Comparison of ENCODE assay signal across 8 mouse cellular contexts in the genomic region with DNA sequence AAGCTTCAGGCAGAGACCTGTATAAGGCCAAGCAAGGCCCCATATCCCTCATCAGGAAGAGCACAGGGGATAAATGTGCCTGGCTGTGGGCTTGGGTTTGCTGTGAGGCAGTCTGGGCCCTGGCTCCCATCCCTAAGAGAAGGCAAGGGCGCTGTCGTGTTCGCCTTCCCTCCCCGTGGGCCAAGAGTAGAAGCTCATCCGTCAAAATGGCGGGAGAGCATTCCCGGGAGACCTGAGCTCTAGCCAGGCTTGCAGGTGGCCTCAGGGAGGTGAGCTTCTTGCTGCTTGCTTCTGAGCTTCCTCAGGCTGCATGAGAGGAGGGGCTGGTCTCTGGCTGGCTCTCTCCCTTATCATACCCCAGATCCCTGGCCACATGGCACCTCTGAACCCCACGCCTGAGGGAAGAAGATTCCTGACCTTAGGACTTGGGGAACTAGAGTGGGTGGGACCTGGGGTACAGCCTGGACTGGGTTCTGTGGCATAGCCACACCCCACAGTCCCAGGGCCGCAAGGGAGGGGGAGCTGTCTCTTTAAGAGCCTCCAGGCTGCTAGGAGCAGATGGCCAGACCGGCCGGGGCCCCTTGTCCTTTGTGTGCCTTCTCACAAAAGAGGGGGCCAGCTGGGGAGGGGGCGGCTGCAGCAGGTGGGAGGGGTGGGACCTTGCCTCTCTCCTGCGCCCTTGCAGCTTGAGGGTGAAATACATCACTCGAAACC. TPM values are rescaled to one million over a fixed set of nuclear protein-coding genes. Genes with fewer than 3 reads are reported as not detected.
A peak's percentile ranks its signal among the peaks of the same experiment; 100 is the strongest.
DNase-seq lines count a peak whose midpoint lies in the region; ATAC-seq and TF ChIP-seq lines count a peak whose summit lies in the region.

No protein-coding gene starts in this region.

- no peaks in the 10 kb centered on the region for H3K27me3 ChIP-seq in MEL (ENCODE audit: control insufficient read depth in 1 of 2, insufficient read depth in 2 of 2, low read length in 2 of 2)
- H3K27me3 ChIP-seq in forebrain, embryonic 10.5 days (ENCODE audit: poor library complexity, severe bottlenecking), result no peaks in the 10 kb centered on the region
- no peaks in the 10 kb centered on the region for H3K27me3 ChIP-seq in intestine, postnatal 0 days (replicated peaks; ENCODE audit: control insufficient read depth, insufficient read depth, low read length)
- H3K27me3 ChIP-seq in stomach, embryonic 15.5 days (replicated peaks), result no peaks in the 10 kb centered on the region

- H3K4me3 ChIP-seq in MEL (ENCODE audit: control insufficient read depth in 1 of 2, insufficient read depth in 1 of 2, low read depth in 2 of 2, low read length in 2 of 2), result peak overlapping the region; percentile 2 to 40; a peak in 2 of 4 replicates
- peak overlapping the region; percentile 97 for H3K4me3 ChIP-seq in forebrain, embryonic 10.5 days
- no peak overlapping the region for H3K4me3 ChIP-seq in intestine, postnatal 0 days (ENCODE audit: low read depth, low read length)
- no peak overlapping the region for H3K4me3 ChIP-seq in stomach, embryonic 15.5 days (replicated peaks)

- H3K9ac ChIP-seq in MEL (ENCODE audit: control insufficient read depth, low read depth, low read length, poor library complexity, severe bottlenecking), result peak overlapping the region; percentile 71
- no peak overlapping the region for H3K9ac ChIP-seq in intestine, postnatal 0 days (ENCODE audit: low read depth, low read length)
- no peak overlapping the region for H3K9ac ChIP-seq in stomach, embryonic 15.5 days

- H3K9me3 ChIP-seq in MEL (replicated peaks; ENCODE audit: insufficient read depth, low read length), result no peaks in the 10 kb centered on the region
- H3K9me3 ChIP-seq in forebrain, embryonic 10.5 days, result peaks cover 7% of the 10 kb centered on the region; the same call in 1 of the 2 replicates
- no peaks in the 10 kb centered on the region for H3K9me3 ChIP-seq in intestine, postnatal 0 days (ENCODE audit: control insufficient read depth)
- no peaks in the 10 kb centered on the region for H3K9me3 ChIP-seq in stomach, embryonic 15.5 days

- WGBS in forebrain, embryonic 10.5 days, result 7% methylated on average over 14 of the region's 14 CpGs
- WGBS in intestine, postnatal 0 days, result 24% methylated on average over 14 of the region's 14 CpGs
- 22% methylated on average over 14 of the region's 14 CpGs for WGBS in stomach, embryonic 15.5 days

- peak; percentile 22 for ATAC-seq in intestine, postnatal 0 days
- peak; percentile 29 for ATAC-seq in stomach, embryonic 15.5 days (ENCODE audit: insufficient read depth, low FRiP score, low read depth)
- ATAC-seq in frontal cortex, adult (ENCODE audit: low TSS enrichment), result no peak

- no peak for TF ChIP-seq CTCF in MEL (IDR thresholded peaks at IDR 0.05 in 2 of 3, conservative IDR thresholded peaks at IDR 0.05 in 1 of 3; ENCODE audit: control insufficient read depth in 1 of 3, insufficient read depth in 1 of 3, low read depth in 2 of 3, low read length in 3 of 3, poor library complexity in 1 of 3, severe bottlenecking in 1 of 3)
- TF ChIP-seq CTCF in intestine, postnatal 0 days (IDR thresholded peaks at IDR 0.05; ENCODE audit: low read depth), result 0 out of 2 replicates have a peak, but pooled peaks have one; percentile 10

- peak overlapping the region; percentile 44 for H3K4me2 ChIP-seq in intestine, postnatal 0 days (replicated peaks; ENCODE audit: low read depth)
- peak overlapping the region; percentile 24 for H3K4me2 ChIP-seq in stomach, embryonic 15.5 days

- H3K36me3 ChIP-seq in MEL (ENCODE audit: control insufficient read depth in 1 of 2, insufficient read depth in 2 of 2, low read length in 2 of 2), result peaks cover 0 to 4% of the 10 kb centered on the region in 2 experiments; a peak in 1 of 4 replicates
- H3K36me3 ChIP-seq in forebrain, embryonic 10.5 days (replicated peaks), result peaks cover 12% of the 10 kb centered on the region
- H3K36me3 ChIP-seq in intestine, postnatal 0 days (ENCODE audit: control insufficient read depth, insufficient read depth), result no peaks in the 10 kb centered on the region
- no peaks in the 10 kb centered on the region for H3K36me3 ChIP-seq in stomach, embryonic 15.5 days

- TF ChIP-seq RAD21 in MEL (IDR thresholded peaks at IDR 0.05; ENCODE audit: low read depth, low read length), result no peak

- H3K27ac ChIP-seq in MEL (ENCODE audit: control insufficient read depth, low read depth, low read length), result peak overlapping the region; percentile 44
- peak overlapping the region; percentile 100 for H3K27ac ChIP-seq in forebrain, embryonic 10.5 days
- H3K27ac ChIP-seq in intestine, postnatal 0 days (ENCODE audit: low read depth, low read length), result no peak overlapping the region
- peak overlapping the region; percentile 88 for H3K27ac ChIP-seq in stomach, embryonic 15.5 days

- DNase-seq in heart, adult 11 months, result peak; percentile 95
- no peak for DNase-seq in heart, adult 9 months (ENCODE audit: low spot score in 2 of 2)
- DNase-seq in MEL (ENCODE audit: low read depth, low spot score), result peak; percentile 66
- DNase-seq in forebrain, embryonic 10.5 days (ENCODE audit: extremely low spot score, low spot score), result peak; percentile 83
- no peak for DNase-seq in lung, adult 18-20 months

- TF ChIP-seq POLR2A in MEL (IDR thresholded peaks at IDR 0.05; ENCODE audit: control insufficient read depth in 1 of 2, insufficient read depth in 1 of 2, low read depth in 1 of 2, low read length in 2 of 2, poor library complexity in 1 of 2), result no peak

- peaks cover 0 to 29% of the 10 kb centered on the region in 2 experiments; a peak in 3 of 4 replicates for H3K4me1 ChIP-seq in MEL (ENCODE audit: control insufficient read depth in 1 of 2, insufficient read depth in 2 of 2, low read length in 2 of 2)
- peaks cover 63% of the 10 kb centered on the region for H3K4me1 ChIP-seq in forebrain, embryonic 10.5 days
- peaks cover 17% of the 10 kb centered on the region for H3K4me1 ChIP-seq in intestine, postnatal 0 days (replicated peaks; ENCODE audit: control insufficient read depth, insufficient read depth, low read length)
- peaks cover 51% of the 10 kb centered on the region for H3K4me1 ChIP-seq in stomach, embryonic 15.5 days

- no peak for TF ChIP-seq EP300 in MEL (IDR thresholded peaks at IDR 0.05; ENCODE audit: low read depth in 1 of 2, low read length in 2 of 2)

- peaks cover 5% of the 10 kb centered on the region for H3K79me2 ChIP-seq in MEL (ENCODE audit: control insufficient read depth, insufficient read depth, low read length, poor library complexity)

TF ChIP-seq in MEL, 35 proteins besides CTCF, POLR2A, EP300 and RAD21 (continues in another document):
- TF ChIP-seq RCOR1 (IDR thresholded peaks at IDR 0.05; ENCODE audit: low read depth, low read length), result 0 out of 2 replicates have a peak, but pooled peaks have one; percentile 20
- peak; percentile 72 for TF ChIP-seq MXI1 (IDR thresholded peaks at IDR 0.05; ENCODE audit: low read depth, low read length)
- peak; percentile 38; the same call in 1 of the 2 replicates for TF ChIP-seq SIN3A (IDR thresholded peaks at IDR 0.05; ENCODE audit: low read length)
- 0 out of 2 replicates have a peak, but pooled peaks have one; percentile 18 for TF ChIP-seq GATA1 (IDR thresholded peaks at IDR 0.05; ENCODE audit: low read depth, low read length)
- no peak for TF ChIP-seq ZNF384 (IDR thresholded peaks at IDR 0.05; ENCODE audit: low read depth, low read length)
- no peak for TF ChIP-seq TBP (IDR thresholded peaks at IDR 0.05; ENCODE audit: low read depth, low read length)
- no peak for TF ChIP-seq POLR2AphosphoS5 (IDR thresholded peaks at IDR 0.05; ENCODE audit: borderline replicate concordance, low read depth, low read length)
- peak; percentile 74; the same call in 1 of the 2 replicates for TF ChIP-seq MYC (IDR thresholded peaks at IDR 0.05; ENCODE audit: low read depth, low read length)
- no peak for TF ChIP-seq JUND (IDR thresholded peaks at IDR 0.05; ENCODE audit: low read depth, low read length)
- peak; percentile 22; the same call in 1 of the 2 replicates for TF ChIP-seq ETS1 (IDR thresholded peaks at IDR 0.05; ENCODE audit: low read depth, low read length)
- no peak for TF ChIP-seq SMC3 (IDR thresholded peaks at IDR 0.05; ENCODE audit: low read depth, low read length)
- no peak for TF ChIP-seq ZMIZ1 (IDR thresholded peaks at IDR 0.05; ENCODE audit: low read depth, low read length)

RNA-seq across cellular contexts. Expression of a gene that starts 1.5 kb away (rescaled TPM):
- total RNA-seq in MEL (2012; rRNA removed), result 31.4 and 33.7 TPM in 2 replicates
- 10 to 100 TPM in 1 of 2 experiments, not detected in 1; 60.2 TPM for polyA plus RNA-seq in MEL (2012; ENCODE audit: insufficient read depth in 1 of 2, insufficient read length in 2 of 2, low read depth in 1 of 2, low replicate concordance in 2 of 2, missing spikeins in 1 of 2)
- 61.7 and 64.0 TPM in 2 replicates for polyA plus RNA-seq in forebrain, embryonic 10.5 days (2016; fragmentation: Nextera tagmentation; extraction: Ambion mirVana)
- polyA plus RNA-seq in intestine, postnatal 0 days (2015; fragmentation: Nextera tagmentation; extraction: Ambion mirVana), result 1.5 and 2.2 TPM in 2 replicates
- polyA plus RNA-seq in stomach, embryonic 15.5 days (2015; fragmentation: Nextera tagmentation; extraction: Ambion mirVana), result 13.4 and 15.0 TPM in 2 replicates

RNA-seq across cellular contexts. Expression of a gene that starts 24.7 kb away (rescaled TPM):
- 45.5 and 46.8 TPM in 2 replicates for total RNA-seq in MEL (2012; rRNA removed)
- polyA plus RNA-seq in MEL (2012; ENCODE audit: insufficient read depth in 1 of 2, insufficient read length in 2 of 2, low read depth in 1 of 2, low replicate concordance in 2 of 2, missing spikeins in 1 of 2), result 10 to 100 TPM in 1 of 2 experiments, not detected in 1; 75.7 TPM
- polyA plus RNA-seq in forebrain, embryonic 10.5 days (2016; fragmentation: Nextera tagmentation; extraction: Ambion mirVana), result 106 and 107 TPM in 2 replicates
- polyA plus RNA-seq in intestine, postnatal 0 days (2015; fragmentation: Nextera tagmentation; extraction: Ambion mirVana), result 18.6 and 19.7 TPM in 2 replicates
- 47.0 and 51.6 TPM in 2 replicates for polyA plus RNA-seq in stomach, embryonic 15.5 days (2015; fragmentation: Nextera tagmentation; extraction: Ambion mirVana)

RNA-seq across cellular contexts. Expression of a gene that starts 48.2 kb away (rescaled TPM):
- 736 and 745 TPM in 2 replicates for total RNA-seq in MEL (2012; rRNA removed)
- 1,000 to 10,000 TPM in 1 of 2 experiments, not detected in 1; 1,213 TPM for polyA plus RNA-seq in MEL (2012; ENCODE audit: insufficient read depth in 1 of 2, insufficient read length in 2 of 2, low read depth in 1 of 2, low replicate concordance in 2 of 2, missing spikeins in 1 of 2)
- polyA plus RNA-seq in forebrain, embryonic 10.5 days (2016; fragmentation: Nextera tagmentation; extraction: Ambion mirVana), result 862 and 888 TPM in 2 replicates
- polyA plus RNA-seq in intestine, postnatal 0 days (2015; fragmentation: Nextera tagmentation; extraction: Ambion mirVana), result 2,194 and 2,204 TPM in 2 replicates
- 988 and 1,377 TPM in 2 replicates for polyA plus RNA-seq in stomach, embryonic 15.5 days (2015; fragmentation: Nextera tagmentation; extraction: Ambion mirVana)

RNA-seq across cellular contexts. Expression of a gene that starts 59.5 kb away (rescaled TPM):
- 103 and 106 TPM in 2 replicates for total RNA-seq in MEL (2012; rRNA removed)
- polyA plus RNA-seq in MEL (2012; ENCODE audit: insufficient read depth in 1 of 2, insufficient read length in 2 of 2, low read depth in 1 of 2, low replicate concordance in 2 of 2, missing spikeins in 1 of 2), result 100 to 1,000 TPM; 194 to 285 TPM
- 275 and 280 TPM in 2 replicates for polyA plus RNA-seq in forebrain, embryonic 10.5 days (2016; fragmentation: Nextera tagmentation; extraction: Ambion mirVana)
- 121 and 126 TPM in 2 replicates for polyA plus RNA-seq in intestine, postnatal 0 days (2015; fragmentation: Nextera tagmentation; extraction: Ambion mirVana)
- polyA plus RNA-seq in stomach, embryonic 15.5 days (2015; fragmentation: Nextera tagmentation; extraction: Ambion mirVana), result 163 and 169 TPM in 2 replicates

Comparison
In these comparisons a context has a peak if more than half of its experiments do, and no peak if none do; other contexts are left out.
1. DNase-seq: peak in heart, adult 11 months (single experiment), MEL (single experiment) and forebrain, embryonic 10.5 days (single experiment); none in heart, adult 9 months (0 of 2) and lung, adult 18-20 months (0 of 2).
2. H3K4me3 ChIP-seq: peak in MEL (2 of 2) and forebrain, embryonic 10.5 days (single experiment); none in intestine, postnatal 0 days (single experiment) and stomach, embryonic 15.5 days (single experiment).